In the genomic region with DNA sequence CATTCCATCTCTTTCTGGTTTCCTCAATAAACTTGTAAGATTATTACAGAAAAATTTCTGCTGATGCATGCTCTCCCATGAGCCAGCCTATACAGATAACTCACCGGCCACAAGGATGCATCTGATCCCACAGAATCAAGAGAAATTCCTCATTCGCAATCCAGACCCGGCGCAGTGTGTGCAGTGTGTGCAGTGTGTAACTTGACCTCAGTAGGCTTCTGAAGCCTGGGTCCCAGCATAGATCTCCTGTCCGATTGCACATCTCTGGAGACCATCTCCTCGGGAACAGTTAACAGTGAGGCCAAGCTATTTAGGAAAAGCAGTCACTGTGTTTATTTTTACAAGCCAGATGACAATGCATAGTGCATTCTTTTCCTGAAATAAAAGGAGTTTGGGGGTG, we compare ENCODE assay signal across 31 mouse cellular contexts.
DNase-seq lines count a peak whose midpoint lies in the region; ATAC-seq lines count a peak whose summit lies in the region.
"Had no signal": no experiment of that assay in that cellular context is flagged by ENCODE, and none has a peak within 500 bp of the region (broad histone marks: within the 10 kb centered on the region; RNA-seq: fewer than 3 reads in every experiment).

No protein-coding gene starts in this region.

- no peaks in the 10 kb centered on the region for H3K9me3 ChIP-seq in forebrain, embryonic 11.5 days (ENCODE audit: control insufficient read depth, low read length)
- H3K9me3 ChIP-seq in forebrain, embryonic 13.5 days (replicated peaks): no peaks in the 10 kb centered on the region
- H3K9me3 ChIP-seq in embryonic facial prominence, embryonic 10.5 days: no peaks in the 10 kb centered on the region
- no peaks in the 10 kb centered on the region for H3K9me3 ChIP-seq in neural tube, embryonic 15.5 days (replicated peaks)
- H3K9me3 ChIP-seq: embryonic facial prominence, embryonic 13.5 days; heart, embryonic 10.5 days; heart, embryonic 13.5 days had no signal

- no peaks in the 10 kb centered on the region for H3K4me1 ChIP-seq in forebrain, embryonic 11.5 days (replicated peaks; ENCODE audit: control insufficient read depth, insufficient read depth, low read length)
- 0 out of 2 replicates have a peak, but pooled peaks cover 8% of the 10 kb centered on the region for H3K4me1 ChIP-seq in forebrain, embryonic 13.5 days
- H3K4me1 ChIP-seq in embryonic facial prominence, embryonic 10.5 days: peaks cover 44% of the 10 kb centered on the region
- no peaks in the 10 kb centered on the region for H3K4me1 ChIP-seq in neural tube, embryonic 15.5 days

- WGBS in forebrain, embryonic 11.5 days: 72% methylated on average over 6 of the region's 6 CpGs
- 85% methylated on average over 6 of the region's 6 CpGs for WGBS in forebrain, embryonic 13.5 days
- WGBS in embryonic facial prominence, embryonic 10.5 days: 44% methylated on average over 6 of the region's 6 CpGs
- 68% methylated on average over 6 of the region's 6 CpGs for WGBS in neural tube, embryonic 15.5 days

- no peaks in the 10 kb centered on the region for H3K36me3 ChIP-seq in forebrain, embryonic 11.5 days (ENCODE audit: control insufficient read depth, insufficient read depth, low read length)
- H3K36me3 ChIP-seq in forebrain, embryonic 13.5 days (ENCODE audit: poor library complexity, severe bottlenecking): no peaks in the 10 kb centered on the region
- no peaks in the 10 kb centered on the region for H3K36me3 ChIP-seq in embryonic facial prominence, embryonic 10.5 days (replicated peaks)
- H3K36me3 ChIP-seq in neural tube, embryonic 15.5 days: no peaks in the 10 kb centered on the region
- H3K36me3 ChIP-seq: embryonic facial prominence, embryonic 13.5 days; G1E; heart, embryonic 10.5 days; heart, embryonic 13.5 days had no signal

- no peak overlapping the region for H3K27ac ChIP-seq in forebrain, embryonic 11.5 days (ENCODE audit: low read depth, low read length)
- no peak overlapping the region for H3K27ac ChIP-seq in forebrain, embryonic 13.5 days
- H3K27ac ChIP-seq in embryonic facial prominence, embryonic 10.5 days (replicated peaks): no peak overlapping the region
- H3K27ac ChIP-seq in neural tube, embryonic 15.5 days (replicated peaks): no peak overlapping the region
- H3K27ac ChIP-seq: embryonic facial prominence, embryonic 13.5 days; gastrocnemius, adult 2 months; heart, embryonic 10.5 days; hindbrain, embryonic 14.5 days; hindbrain, postnatal 0 days had no signal

- peak; percentile 35 for DNase-seq in forebrain, embryonic 11.5 days (ENCODE audit: low spot score)
- DNase-seq in embryo, embryonic 10.5 days (ENCODE audit: low spot score): peak; percentile 56
- DNase-seq in embryonic facial prominence, embryonic 10.5 days (ENCODE audit: low spot score): peak; percentile 55
- DNase-seq in mesoderm, embryonic 11.5 days (ENCODE audit: low read depth, low spot score): peak; percentile 29
- DNase-seq in layer of hippocampus, adult 11-12 months (ENCODE audit: low spot score): no peak
- DNase-seq: adrenal gland, adult 2 months; adrenal gland, postnatal 14 days; B cell, adult 2 months; cerebellum, adult 18-20 months; cerebellum, adult 9-10 months; cerebellum, postnatal 25 days; forebrain, postnatal 0 days; gastrocnemius, adult 2 months; gastrocnemius, postnatal 14 days; heart, adult 18-20 months; heart, postnatal 14 days; heart, postnatal 4 days had no signal

- H3K9ac ChIP-seq in forebrain, embryonic 11.5 days (ENCODE audit: low read length): no peak overlapping the region
- H3K9ac ChIP-seq in forebrain, embryonic 13.5 days: no peak overlapping the region
- H3K9ac ChIP-seq in neural tube, embryonic 15.5 days (replicated peaks): no peak overlapping the region
- H3K9ac ChIP-seq: embryonic facial prominence, embryonic 13.5 days; forebrain, postnatal 0 days; heart, embryonic 13.5 days; hindbrain, embryonic 14.5 days had no signal

- H3K4me2 ChIP-seq in forebrain, embryonic 11.5 days (ENCODE audit: low read depth, low read length, severe bottlenecking): no peak overlapping the region
- H3K4me2 ChIP-seq in forebrain, embryonic 13.5 days: no peak overlapping the region
- no peak overlapping the region for H3K4me2 ChIP-seq in neural tube, embryonic 15.5 days
- H3K4me2 ChIP-seq: embryonic facial prominence, embryonic 13.5 days; heart, embryonic 13.5 days; hindbrain, embryonic 14.5 days had no signal

- no peaks in the 10 kb centered on the region for H3K27me3 ChIP-seq in forebrain, embryonic 11.5 days (ENCODE audit: control insufficient read depth, insufficient read depth, low read length)
- H3K27me3 ChIP-seq in forebrain, embryonic 13.5 days: no peaks in the 10 kb centered on the region
- H3K27me3 ChIP-seq in embryonic facial prominence, embryonic 10.5 days (replicated peaks; ENCODE audit: low read depth, poor library complexity, severe bottlenecking): no peaks in the 10 kb centered on the region
- no peaks in the 10 kb centered on the region for H3K27me3 ChIP-seq in neural tube, embryonic 15.5 days (replicated peaks)
- H3K27me3 ChIP-seq: CH12.LX; embryonic facial prominence, embryonic 13.5 days; heart, embryonic 13.5 days; Patski had no signal

- no peak for ATAC-seq in forebrain, embryonic 11.5 days (replicated peaks; ENCODE audit: low FRiP score)
- ATAC-seq in forebrain, embryonic 13.5 days: no peak
- ATAC-seq in neural tube, embryonic 15.5 days (ENCODE audit: low FRiP score): no peak
- ATAC-seq: forebrain, embryonic 14.5 days; forebrain, postnatal 0 days; hindbrain, postnatal 0 days; inflammation-experienced regulatory T-cells, adult 6 months; intestine, embryonic 16.5 days; Patski had no signal

- H3K4me3 ChIP-seq in forebrain, embryonic 11.5 days (ENCODE audit: low read depth, low read length): no peak overlapping the region
- H3K4me3 ChIP-seq in forebrain, embryonic 13.5 days: no peak overlapping the region
- H3K4me3 ChIP-seq in embryonic facial prominence, embryonic 10.5 days: no peak overlapping the region
- H3K4me3 ChIP-seq in neural tube, embryonic 15.5 days (replicated peaks): no peak overlapping the region
- H3K4me3 ChIP-seq: embryonic facial prominence, embryonic 13.5 days; erythroblast, embryonic 14.5 days; gastrocnemius, adult 2 months; heart, embryonic 10.5 days; heart, embryonic 13.5 days had no signal
